Mouse (Mus musculus) brain, embryonic 14.5 days (tissue): Measurements from ENCODE around the gene Osbpl10.

Experiments used
- CTCF ChIP-seq: fragments of 200-500 bp; IDR thresholded peaks from 2 replicates; pipeline ENCODE4 v1.5.1; 2012; ENCODE audit warnings: inconsistent platforms, mild to moderate bottlenecking, moderate library complexity, borderline replicate concordance; ENCODE audit not compliant: insufficient read depth, insufficient read length; ENCODE audit errors: extremely low read depth
- POLR2A ChIP-seq: fragments of 200-500 bp; IDR thresholded peaks from 2 replicates; pipeline ENCODE4 v1.6.1; 2012; ENCODE audit warnings: mild to moderate bottlenecking, inconsistent platforms, borderline replicate concordance; ENCODE audit not compliant: poor library complexity, insufficient read depth, insufficient read length, severe bottlenecking; ENCODE audit errors: extremely low read depth

DNA sequence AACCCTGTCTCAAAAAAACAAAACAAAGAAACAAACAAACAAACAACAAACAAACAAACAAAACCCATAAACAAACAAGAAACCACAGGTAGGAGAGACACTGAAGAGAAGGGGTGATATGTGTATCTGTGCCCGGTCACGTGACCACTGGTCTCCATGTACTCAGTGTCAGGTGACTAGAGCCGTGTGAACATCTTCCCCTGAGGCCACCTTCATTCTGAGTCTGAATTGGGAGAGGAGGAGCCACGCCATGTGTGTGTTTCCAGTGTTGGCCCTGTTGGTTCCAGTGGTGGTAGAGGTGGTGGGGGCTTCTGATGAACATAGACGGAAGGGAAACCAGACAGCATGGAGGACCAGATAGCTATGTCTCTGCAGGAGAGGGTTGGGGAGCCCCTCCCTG is 168.8 kb downstream of the Osbpl10 start:
- TF ChIP-seq CTCF (no peak), POLR2A (no peak)
